Mouse (Mus musculus): ENCODE results near the gene Fam222a.

Gene Fam222a

DNA sequence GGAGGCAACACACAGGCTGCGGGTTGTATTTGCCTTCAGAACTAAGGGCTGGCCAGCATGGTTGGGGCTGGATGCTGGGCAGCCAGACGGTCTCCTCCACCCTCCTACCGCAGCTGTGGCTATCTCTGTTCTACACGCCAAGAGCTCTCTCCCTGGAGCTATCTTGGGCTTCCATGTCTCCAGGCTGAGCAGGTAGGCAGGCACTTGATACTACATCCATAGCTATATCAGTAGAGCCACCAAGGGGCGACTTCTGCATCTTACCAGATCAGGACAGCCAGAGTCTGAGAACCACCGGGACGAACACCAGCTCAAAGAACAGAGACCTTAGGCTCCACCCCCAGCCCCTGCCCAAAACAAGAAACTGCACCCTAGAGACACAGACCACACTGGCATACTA lies 47.0 kb downstream of the Fam222a start:
- H3K9me3 ChIP-seq (ENCODE audit: low read length): no peaks in the 10 kb centered on the region
- no peak for TF ChIP-seq NANOG (IDR thresholded peaks at IDR 0.05; ENCODE audit: borderline replicate concordance, low read length)
- no peak for TF ChIP-seq CTCF (conservative IDR thresholded peaks at IDR 0.05; ENCODE audit: low read length)
- H3K27me3 ChIP-seq (ENCODE audit: insufficient read depth, low read length): peaks cover 29% of the 10 kb centered on the region
- no peak overlapping the region for H3K4me3 ChIP-seq (replicated peaks; ENCODE audit: low read length)
- H3K4me1 ChIP-seq (replicated peaks; ENCODE audit: low read depth, low read length): peaks cover 82% of the 10 kb centered on the region
- H3K36me3 ChIP-seq (ENCODE audit: insufficient read depth, low read length): no peaks in the 10 kb centered on the region

GRCm38 (mm10) chr5:114616336-114617061 lies 48.7 kb downstream of the Fam222a start:
- Histone ChIP-seq H3K9me3 (ENCODE audit: low read length) (no peaks in the 10 kb centered on the region), H3K4me3 (replicated peaks; ENCODE audit: low read length) (0 out of 2 replicates have a peak overlapping the region, but pooled peaks have one; percentile 30), H3K36me3 (ENCODE audit: insufficient read depth, low read length) (no peaks in the 10 kb centered on the region), H3K27me3 (ENCODE audit: insufficient read depth, low read length) (peaks cover 16% of the 10 kb centered on the region), H3K4me1 (replicated peaks; ENCODE audit: low read depth, low read length) (peaks cover 70% of the 10 kb centered on the region)
- TF ChIP-seq POU5F1 (IDR thresholded peaks at IDR 0.05; ENCODE audit: borderline replicate concordance, low read length) (no peak), NANOG (IDR thresholded peaks at IDR 0.05; ENCODE audit: borderline replicate concordance, low read length) (no peak), CTCF (conservative IDR thresholded peaks at IDR 0.05; ENCODE audit: low read length) (no peak)

DNA sequence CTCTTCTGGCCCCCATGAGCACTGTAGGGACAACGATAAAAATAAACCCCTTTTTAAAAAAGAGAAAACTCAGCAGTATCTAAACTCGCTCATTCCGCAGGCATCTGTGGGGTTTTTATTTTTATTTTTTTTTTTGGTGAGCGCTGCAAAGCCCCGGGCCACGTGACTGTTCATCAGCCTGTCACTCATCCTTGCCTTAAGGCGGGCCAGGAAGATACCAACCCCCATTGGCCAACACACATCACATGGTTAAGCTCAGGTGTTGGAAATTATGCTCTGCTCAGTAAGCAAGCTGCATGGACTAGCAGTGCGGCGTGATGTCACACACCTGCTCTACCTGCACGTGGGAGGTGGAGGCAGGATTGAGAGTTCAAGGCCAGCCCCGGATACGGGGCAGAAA lies 50.0 kb downstream of the Fam222a start:
- no peak for TF ChIP-seq POU5F1 (IDR thresholded peaks at IDR 0.05; ENCODE audit: borderline replicate concordance, low read length)
- TF ChIP-seq CTCF (conservative IDR thresholded peaks at IDR 0.05; ENCODE audit: low read length): no peak
- TF ChIP-seq NANOG (IDR thresholded peaks at IDR 0.05; ENCODE audit: borderline replicate concordance, low read length): no peak
- H3K36me3 ChIP-seq (ENCODE audit: insufficient read depth, low read length): no peaks in the 10 kb centered on the region
- peak overlapping the region; percentile 20; the same call in 1 of the 2 replicates for H3K4me3 ChIP-seq (replicated peaks; ENCODE audit: low read length)
- H3K27me3 ChIP-seq (ENCODE audit: insufficient read depth, low read length): peaks cover 15% of the 10 kb centered on the region; the same call in 1 of the 2 replicates
- H3K9me3 ChIP-seq (ENCODE audit: low read length): no peaks in the 10 kb centered on the region
- H3K4me1 ChIP-seq (replicated peaks; ENCODE audit: low read depth, low read length): peaks cover 71% of the 10 kb centered on the region

- Histone ChIP-seq H3K36me3 (ENCODE audit: insufficient read depth, low read length) (no peaks in the 10 kb centered on the region), H3K4me3 (replicated peaks; ENCODE audit: low read length) (no peak overlapping the region), H3K9me3 (ENCODE audit: low read length) (no peaks in the 10 kb centered on the region), H3K27me3 (ENCODE audit: insufficient read depth, low read length) (peaks cover 9% of the 10 kb centered on the region; the same call in 1 of the 2 replicates), H3K4me1 (replicated peaks; ENCODE audit: low read depth, low read length) (peaks cover 64% of the 10 kb centered on the region)
- TF ChIP-seq POU5F1 (IDR thresholded peaks at IDR 0.05; ENCODE audit: borderline replicate concordance, low read length) (no peak), NANOG (IDR thresholded peaks at IDR 0.05; ENCODE audit: borderline replicate concordance, low read length) (no peak), CTCF (conservative IDR thresholded peaks at IDR 0.05; ENCODE audit: low read length) (peak; percentile 98)
Measured at GRCm38 (mm10) chr5:114618851-114619250, 51.0 kb downstream of the Fam222a start.

GRCm38 (mm10) chr5:114620305-114620704 lies 52.5 kb downstream of the Fam222a start:
- Histone ChIP-seq H3K4me3 (replicated peaks; ENCODE audit: low read length) (no peak overlapping the region), H3K9me3 (ENCODE audit: low read length) (no peaks in the 10 kb centered on the region), H3K4me1 (replicated peaks; ENCODE audit: low read depth, low read length) (peaks cover 53% of the 10 kb centered on the region), H3K36me3 (ENCODE audit: insufficient read depth, low read length) (no peaks in the 10 kb centered on the region), H3K27me3 (ENCODE audit: insufficient read depth, low read length) (peaks cover 9% of the 10 kb centered on the region; the same call in 1 of the 2 replicates)
- TF ChIP-seq CTCF (conservative IDR thresholded peaks at IDR 0.05; ENCODE audit: low read length): peak; percentile 97
- no peak for TF ChIP-seq POU5F1 (IDR thresholded peaks at IDR 0.05; ENCODE audit: borderline replicate concordance, low read length)

- Histone ChIP-seq H3K27me3 (ENCODE audit: insufficient read depth, low read length) (0 out of 2 replicates have a peak, but pooled peaks cover 7% of the 10 kb centered on the region), H3K4me3 (replicated peaks; ENCODE audit: low read length) (no peak overlapping the region), H3K9me3 (ENCODE audit: low read length) (peaks cover 5% of the 10 kb centered on the region; the same call in 1 of the 2 replicates), H3K4me1 (replicated peaks; ENCODE audit: low read depth, low read length) (peaks cover 42% of the 10 kb centered on the region), H3K36me3 (ENCODE audit: insufficient read depth, low read length) (no peaks in the 10 kb centered on the region)
- peak; percentile 82 for TF ChIP-seq CTCF (conservative IDR thresholded peaks at IDR 0.05; ENCODE audit: low read length)
- TF ChIP-seq POU5F1 (IDR thresholded peaks at IDR 0.05; ENCODE audit: borderline replicate concordance, low read length): no peak
- TF ChIP-seq NANOG (IDR thresholded peaks at IDR 0.05; ENCODE audit: borderline replicate concordance, low read length): no peak
Measured at GRCm38 (mm10) chr5:114625590-114625989, 57.8 kb downstream of the Fam222a start.

DNA sequence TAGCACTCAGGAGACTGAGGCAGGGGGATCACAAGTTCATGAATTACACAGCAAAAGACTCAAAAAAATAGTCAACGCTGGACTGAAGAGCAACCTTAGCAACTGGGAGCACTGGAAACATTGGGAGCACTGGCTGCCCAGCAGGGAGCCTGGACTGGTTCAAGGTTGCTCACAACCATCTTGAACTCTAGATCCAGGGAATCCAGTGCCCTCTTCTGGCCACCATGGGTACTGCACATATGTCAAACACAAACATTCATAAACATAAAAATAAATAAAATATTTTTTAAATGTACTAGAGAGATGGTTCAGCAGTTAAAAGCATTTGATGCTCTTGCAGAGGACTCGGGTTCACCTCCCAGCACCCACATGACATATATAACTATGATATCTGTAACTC lies 63.5 kb downstream of the Fam222a start:
- peak; percentile 79 for TF ChIP-seq CTCF (conservative IDR thresholded peaks at IDR 0.05; ENCODE audit: low read length)
- TF ChIP-seq POU5F1 (IDR thresholded peaks at IDR 0.05; ENCODE audit: borderline replicate concordance, low read length): no peak
- H3K4me3 ChIP-seq (replicated peaks; ENCODE audit: low read length): no peak overlapping the region
- peaks cover 47% of the 10 kb centered on the region for H3K4me1 ChIP-seq (replicated peaks; ENCODE audit: low read depth, low read length)
- H3K27me3 ChIP-seq (ENCODE audit: insufficient read depth, low read length): peaks cover 18% of the 10 kb centered on the region
- peaks cover 5% of the 10 kb centered on the region; the same call in 1 of the 2 replicates for H3K9me3 ChIP-seq (ENCODE audit: low read length)
- no peaks in the 10 kb centered on the region for H3K36me3 ChIP-seq (ENCODE audit: insufficient read depth, low read length)

- Histone ChIP-seq H3K27me3 (ENCODE audit: insufficient read depth, low read length) (peaks cover 48% of the 10 kb centered on the region), H3K4me3 (replicated peaks; ENCODE audit: low read length) (peak overlapping the region; percentile 69), H3K4me1 (replicated peaks; ENCODE audit: low read depth, low read length) (peaks cover 39% of the 10 kb centered on the region), H3K36me3 (ENCODE audit: insufficient read depth, low read length) (no peaks in the 10 kb centered on the region), H3K9me3 (ENCODE audit: low read length) (no peaks in the 10 kb centered on the region)
- TF ChIP-seq POU5F1 (IDR thresholded peaks at IDR 0.05; ENCODE audit: borderline replicate concordance, low read length) (no peak), NANOG (IDR thresholded peaks at IDR 0.05; ENCODE audit: borderline replicate concordance, low read length) (no peak), CTCF (conservative IDR thresholded peaks at IDR 0.05; ENCODE audit: low read length) (no peak)
Measured at GRCm38 (mm10) chr5:114636091-114636490, 68.3 kb downstream of the Fam222a start.
